Mouse (Mus musculus): ENCODE measurements at regions not wholly inside any gene's neighbourhood (a gene's known extent, or its start where the extent isn't known, plus 50 kb on each side); places are given as distances from the start of the nearest gene placed in this dataset.

- no peaks in the 10 kb centered on the region for H3K36me3 ChIP-seq (ENCODE audit: control insufficient read depth, insufficient read depth, low read length)
- no peak overlapping the region for H3K27ac ChIP-seq (ENCODE audit: control insufficient read depth, insufficient read depth, low read depth, low read length)
- no peak overlapping the region for H3K4me3 ChIP-seq (ENCODE audit: control insufficient read depth, low read depth, low read length)
- TF ChIP-seq CTCF (IDR thresholded peaks at IDR 0.05; ENCODE audit: control insufficient read depth, insufficient read depth, insufficient replicate concordance, low read depth, low read length) (no peak), POLR2A (IDR thresholded peaks at IDR 0.05; ENCODE audit: control insufficient read depth, low read depth, low read length) (no peak)
- no peaks in the 10 kb centered on the region for H3K4me1 ChIP-seq (ENCODE audit: control insufficient read depth, insufficient read depth, low read length)
- no peaks in the 10 kb centered on the region for H3K27me3 ChIP-seq (ENCODE audit: control insufficient read depth, insufficient read depth, low read length)
These were observed 293.2 kb upstream of the Jag1 start for GRCm38 (mm10) chr2:137409611-137410010.

- TF ChIP-seq POLR2A (IDR thresholded peaks at IDR 0.05; ENCODE audit: control insufficient read depth, low read depth, low read length) (no peak), CTCF (IDR thresholded peaks at IDR 0.05; ENCODE audit: control insufficient read depth, insufficient read depth, insufficient replicate concordance, low read depth, low read length) (no peak)
- H3K4me1 ChIP-seq (ENCODE audit: control insufficient read depth, insufficient read depth, low read length): no peaks in the 10 kb centered on the region
- no peak overlapping the region for H3K4me3 ChIP-seq (ENCODE audit: control insufficient read depth, low read depth, low read length)
- H3K27ac ChIP-seq (ENCODE audit: control insufficient read depth, insufficient read depth, low read depth, low read length): no peak overlapping the region
- H3K36me3 ChIP-seq (ENCODE audit: control insufficient read depth, insufficient read depth, low read length): no peaks in the 10 kb centered on the region
- H3K27me3 ChIP-seq (ENCODE audit: control insufficient read depth, insufficient read depth, low read length): no peaks in the 10 kb centered on the region
These were observed 291.9 kb upstream of the Jag1 start for GRCm38 (mm10) chr2:137408294-137408693.

DNA sequence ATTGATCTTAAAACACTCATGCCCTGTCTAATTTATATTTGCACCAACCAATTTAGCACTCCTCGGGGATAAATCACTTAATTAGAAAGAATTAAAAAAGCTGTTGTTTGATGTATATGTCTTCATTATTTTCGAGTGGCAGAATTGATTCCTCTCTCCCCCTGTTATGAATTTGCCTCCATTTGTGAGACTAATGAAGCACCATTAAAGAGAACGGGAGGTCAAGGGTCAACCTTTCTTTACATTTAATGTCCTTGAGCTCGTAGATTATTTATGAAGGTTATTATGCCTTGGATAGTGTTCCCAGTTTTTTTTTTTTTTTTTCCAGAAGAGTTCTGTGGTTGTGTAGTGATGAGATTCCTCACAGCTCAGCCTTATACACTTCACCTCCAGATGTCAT, 277.0 kb upstream of the Jag1 start:
- H3K4me3 ChIP-seq (ENCODE audit: control insufficient read depth, low read depth, low read length): no peak overlapping the region
- H3K4me1 ChIP-seq (ENCODE audit: control insufficient read depth, insufficient read depth, low read length): no peaks in the 10 kb centered on the region
- H3K27me3 ChIP-seq (ENCODE audit: control insufficient read depth, insufficient read depth, low read length): no peaks in the 10 kb centered on the region
- H3K36me3 ChIP-seq (ENCODE audit: control insufficient read depth, insufficient read depth, low read length): no peaks in the 10 kb centered on the region
- TF ChIP-seq CTCF (IDR thresholded peaks at IDR 0.05; ENCODE audit: control insufficient read depth, insufficient read depth, insufficient replicate concordance, low read depth, low read length) (no peak), POLR2A (IDR thresholded peaks at IDR 0.05; ENCODE audit: control insufficient read depth, low read depth, low read length) (no peak)
- H3K27ac ChIP-seq (ENCODE audit: control insufficient read depth, insufficient read depth, low read depth, low read length): no peak overlapping the region

DNA sequence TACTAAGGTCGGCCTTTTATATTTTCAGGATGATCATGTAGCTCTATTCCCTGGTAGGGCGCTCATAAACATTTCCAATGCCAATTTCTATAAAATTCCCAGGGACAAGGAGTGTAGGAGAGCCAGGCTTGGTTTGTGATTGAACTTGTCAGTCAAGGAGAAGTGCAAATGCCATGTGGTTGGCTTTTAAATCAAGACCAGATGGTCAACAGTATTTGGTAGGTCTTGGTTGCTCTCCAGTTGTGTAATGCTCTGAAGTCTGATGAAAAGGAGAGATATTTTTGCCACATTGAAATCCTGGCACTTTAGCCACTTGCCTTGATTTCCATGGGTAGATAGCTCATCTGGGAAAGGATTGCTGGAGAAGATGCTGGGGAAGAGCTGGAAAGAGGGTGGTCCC, 263.4 kb upstream of the Jag1 start:
- TF ChIP-seq POLR2A (IDR thresholded peaks at IDR 0.05; ENCODE audit: control insufficient read depth, low read depth, low read length) (no peak), CTCF (IDR thresholded peaks at IDR 0.05; ENCODE audit: control insufficient read depth, insufficient read depth, insufficient replicate concordance, low read depth, low read length) (no peak)
- Histone ChIP-seq H3K27me3 (ENCODE audit: control insufficient read depth, insufficient read depth, low read length) (no peaks in the 10 kb centered on the region), H3K4me1 (ENCODE audit: control insufficient read depth, insufficient read depth, low read length) (no peaks in the 10 kb centered on the region), H3K4me3 (ENCODE audit: control insufficient read depth, low read depth, low read length) (no peak overlapping the region), H3K27ac (ENCODE audit: control insufficient read depth, insufficient read depth, low read depth, low read length) (no peak overlapping the region), H3K36me3 (ENCODE audit: control insufficient read depth, insufficient read depth, low read length) (no peaks in the 10 kb centered on the region)

DNA sequence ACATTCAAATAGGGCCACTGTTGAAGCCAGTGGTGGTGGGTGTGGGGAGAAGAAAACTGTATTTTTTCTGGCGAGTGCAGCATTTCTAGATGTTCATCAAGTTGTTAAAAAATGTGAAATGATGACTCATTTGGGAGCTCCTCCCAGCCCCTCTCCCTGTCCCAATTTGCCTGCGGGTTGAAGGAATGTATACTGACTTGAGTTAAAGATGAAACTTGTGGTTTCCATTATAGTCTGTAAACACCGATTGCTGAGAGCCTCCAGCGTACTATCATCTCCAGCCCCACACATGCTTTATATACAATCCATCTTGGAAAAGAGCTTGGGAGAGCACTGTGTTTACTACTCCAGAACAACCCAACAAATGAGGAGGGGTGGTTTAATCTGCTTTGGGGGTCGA, 258.9 kb upstream of the Jag1 start:
- H3K27ac ChIP-seq (ENCODE audit: control insufficient read depth, insufficient read depth, low read depth, low read length): no peak overlapping the region
- no peak overlapping the region for H3K4me3 ChIP-seq (ENCODE audit: control insufficient read depth, low read depth, low read length)
- no peaks in the 10 kb centered on the region for H3K27me3 ChIP-seq (ENCODE audit: control insufficient read depth, insufficient read depth, low read length)
- no peaks in the 10 kb centered on the region for H3K36me3 ChIP-seq (ENCODE audit: control insufficient read depth, insufficient read depth, low read length)
- TF ChIP-seq POLR2A (IDR thresholded peaks at IDR 0.05; ENCODE audit: control insufficient read depth, low read depth, low read length) (no peak), CTCF (IDR thresholded peaks at IDR 0.05; ENCODE audit: control insufficient read depth, insufficient read depth, insufficient replicate concordance, low read depth, low read length) (no peak)
- no peaks in the 10 kb centered on the region for H3K4me1 ChIP-seq (ENCODE audit: control insufficient read depth, insufficient read depth, low read length)

GRCm38 (mm10) chr2:137371062-137371461, 254.6 kb upstream of the Jag1 start:
- no peaks in the 10 kb centered on the region for H3K27me3 ChIP-seq (ENCODE audit: control insufficient read depth, insufficient read depth, low read length)
- no peak overlapping the region for H3K27ac ChIP-seq (ENCODE audit: control insufficient read depth, insufficient read depth, low read depth, low read length)
- H3K4me1 ChIP-seq (ENCODE audit: control insufficient read depth, insufficient read depth, low read length): no peaks in the 10 kb centered on the region
- H3K36me3 ChIP-seq (ENCODE audit: control insufficient read depth, insufficient read depth, low read length): no peaks in the 10 kb centered on the region
- TF ChIP-seq POLR2A (IDR thresholded peaks at IDR 0.05; ENCODE audit: control insufficient read depth, low read depth, low read length) (no peak), CTCF (IDR thresholded peaks at IDR 0.05; ENCODE audit: control insufficient read depth, insufficient read depth, insufficient replicate concordance, low read depth, low read length) (no peak)
- H3K4me3 ChIP-seq (ENCODE audit: control insufficient read depth, low read depth, low read length): no peak overlapping the region

- Histone ChIP-seq H3K27ac (ENCODE audit: control insufficient read depth, insufficient read depth, low read depth, low read length) (no peak overlapping the region), H3K4me3 (ENCODE audit: control insufficient read depth, low read depth, low read length) (no peak overlapping the region), H3K27me3 (ENCODE audit: control insufficient read depth, insufficient read depth, low read length) (no peaks in the 10 kb centered on the region), H3K4me1 (ENCODE audit: control insufficient read depth, insufficient read depth, low read length) (no peaks in the 10 kb centered on the region), H3K36me3 (ENCODE audit: control insufficient read depth, insufficient read depth, low read length) (no peaks in the 10 kb centered on the region)
- TF ChIP-seq CTCF (IDR thresholded peaks at IDR 0.05; ENCODE audit: control insufficient read depth, insufficient read depth, insufficient replicate concordance, low read depth, low read length) (no peak), POLR2A (IDR thresholded peaks at IDR 0.05; ENCODE audit: control insufficient read depth, low read depth, low read length) (no peak)
These were observed 246.6 kb upstream of the Jag1 start for GRCm38 (mm10) chr2:137363006-137363405.

DNA sequence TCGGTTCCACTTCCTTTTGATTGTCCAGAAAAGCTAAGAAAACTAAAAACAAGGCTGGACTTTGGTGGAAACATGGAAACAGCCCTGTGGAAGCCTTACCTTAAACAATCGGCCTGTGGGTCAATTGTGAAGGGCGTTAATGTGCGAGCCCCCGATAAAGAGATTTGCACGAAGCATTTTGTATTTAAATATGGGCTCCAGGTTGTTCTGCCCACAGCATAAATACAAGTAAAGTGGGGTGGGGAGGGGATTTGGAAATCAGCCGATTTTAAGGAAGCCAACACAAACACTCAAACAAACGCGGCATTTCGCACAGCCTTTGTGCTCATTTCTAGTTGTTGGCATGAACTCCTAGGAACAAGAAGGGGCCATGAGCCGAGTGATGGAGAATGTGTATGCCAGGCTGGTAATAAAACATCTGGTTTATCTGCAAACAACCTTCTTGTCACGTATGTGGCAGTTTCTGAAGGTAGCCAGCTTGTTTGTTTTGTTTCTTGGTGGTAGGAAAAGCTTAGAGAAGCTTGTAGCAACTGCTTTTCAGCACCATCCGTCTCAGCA, 240.8 kb upstream of the Jag1 start:
- Histone ChIP-seq H3K4me3 (ENCODE audit: control insufficient read depth, low read depth, low read length) (no peak overlapping the region), H3K27me3 (ENCODE audit: control insufficient read depth, insufficient read depth, low read length) (no peaks in the 10 kb centered on the region), H3K4me1 (ENCODE audit: control insufficient read depth, insufficient read depth, low read length) (no peaks in the 10 kb centered on the region), H3K27ac (ENCODE audit: control insufficient read depth, insufficient read depth, low read depth, low read length) (no peak overlapping the region), H3K36me3 (ENCODE audit: control insufficient read depth, insufficient read depth, low read length) (no peaks in the 10 kb centered on the region)
- TF ChIP-seq POLR2A (IDR thresholded peaks at IDR 0.05; ENCODE audit: control insufficient read depth, low read depth, low read length) (no peak), CTCF (IDR thresholded peaks at IDR 0.05; ENCODE audit: control insufficient read depth, insufficient read depth, insufficient replicate concordance, low read depth, low read length) (no peak)
